Mouse (Mus musculus) right cerebral cortex, postnatal 4 days (tissue): ENCODE results near the gene Kcna3.

Source experiments
- DNase-seq: peaks from one replicate; pipeline ENCODE4 v3.0.0-alpha.2; 2022

The Kcna3 gene

GRCm38 (mm10) chr3:107035521-107036457 is at the start of gene Kcna3:
Kcna3 (plus strand) TSS chr3:107036169.
- peak; percentile 92 for DNase-seq

DNA sequence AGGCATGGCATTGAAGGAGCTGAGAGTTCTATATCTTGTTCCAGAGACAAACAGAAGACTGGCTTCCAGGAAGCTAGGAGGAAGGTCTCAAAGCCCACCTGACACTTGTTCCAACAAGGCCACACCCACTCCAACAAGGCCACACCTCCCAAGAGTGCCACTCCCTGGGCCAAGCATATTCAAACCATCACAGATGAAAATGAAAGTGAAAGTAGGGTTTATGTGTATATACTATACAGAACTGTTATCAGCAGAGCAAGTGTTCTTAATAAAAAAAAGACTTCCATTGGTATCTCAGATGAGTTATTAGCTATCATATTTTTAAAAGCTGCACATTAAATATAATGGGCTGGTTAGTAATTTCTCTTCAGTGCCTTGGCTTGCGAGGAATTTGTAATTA is 44.6 kb upstream of the Kcna3 start:
- DNase-seq, result no peak

DNA sequence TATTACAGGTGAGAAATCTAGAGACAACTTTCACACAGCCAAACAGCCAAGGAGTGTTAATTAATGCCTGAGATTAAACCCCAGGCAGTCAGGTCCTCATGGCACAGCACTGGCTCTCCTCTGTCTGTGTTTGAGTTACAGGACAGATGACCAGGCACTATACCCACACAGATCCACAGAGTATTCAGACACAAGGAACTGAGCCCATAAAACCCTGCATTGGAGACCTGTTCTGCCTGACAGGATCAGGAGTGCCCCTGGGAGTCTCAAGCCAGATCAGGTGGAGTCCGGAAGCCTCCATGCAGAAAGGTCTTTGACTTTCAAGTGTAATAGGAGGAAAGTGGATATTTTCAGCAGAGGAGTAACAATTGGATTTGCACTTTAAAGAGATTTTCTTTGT is 40.6 kb upstream of the Kcna3 start:
- no peak for DNase-seq

- no peak for DNase-seq
Observed at GRCm38 (mm10) chr3:106996186-106996585, 39.8 kb upstream of the Kcna3 start.

DNA sequence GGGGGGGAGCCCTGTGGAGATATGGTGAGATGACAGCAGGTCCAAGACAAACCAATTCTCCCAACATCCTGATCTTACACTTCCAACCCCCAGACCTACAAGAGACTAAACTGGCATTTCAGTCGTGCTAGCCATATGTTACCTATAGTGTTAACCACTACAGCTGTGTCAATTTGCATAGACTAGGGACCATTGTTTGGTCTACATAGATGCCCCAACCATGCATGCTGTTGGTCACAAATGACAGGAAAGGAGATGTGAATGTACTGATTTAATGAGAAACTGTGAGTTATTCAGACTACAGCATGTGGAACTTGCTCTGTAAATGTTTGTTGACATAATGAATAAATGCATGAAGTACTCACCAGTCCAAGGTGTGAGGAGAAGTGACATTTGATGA is 37.6 kb upstream of the Kcna3 start:
- DNase-seq, result no peak

GRCm38 (mm10) chr3:107000165-107000564 is 35.8 kb upstream of the Kcna3 start:
- DNase-seq, result no peak

DNA sequence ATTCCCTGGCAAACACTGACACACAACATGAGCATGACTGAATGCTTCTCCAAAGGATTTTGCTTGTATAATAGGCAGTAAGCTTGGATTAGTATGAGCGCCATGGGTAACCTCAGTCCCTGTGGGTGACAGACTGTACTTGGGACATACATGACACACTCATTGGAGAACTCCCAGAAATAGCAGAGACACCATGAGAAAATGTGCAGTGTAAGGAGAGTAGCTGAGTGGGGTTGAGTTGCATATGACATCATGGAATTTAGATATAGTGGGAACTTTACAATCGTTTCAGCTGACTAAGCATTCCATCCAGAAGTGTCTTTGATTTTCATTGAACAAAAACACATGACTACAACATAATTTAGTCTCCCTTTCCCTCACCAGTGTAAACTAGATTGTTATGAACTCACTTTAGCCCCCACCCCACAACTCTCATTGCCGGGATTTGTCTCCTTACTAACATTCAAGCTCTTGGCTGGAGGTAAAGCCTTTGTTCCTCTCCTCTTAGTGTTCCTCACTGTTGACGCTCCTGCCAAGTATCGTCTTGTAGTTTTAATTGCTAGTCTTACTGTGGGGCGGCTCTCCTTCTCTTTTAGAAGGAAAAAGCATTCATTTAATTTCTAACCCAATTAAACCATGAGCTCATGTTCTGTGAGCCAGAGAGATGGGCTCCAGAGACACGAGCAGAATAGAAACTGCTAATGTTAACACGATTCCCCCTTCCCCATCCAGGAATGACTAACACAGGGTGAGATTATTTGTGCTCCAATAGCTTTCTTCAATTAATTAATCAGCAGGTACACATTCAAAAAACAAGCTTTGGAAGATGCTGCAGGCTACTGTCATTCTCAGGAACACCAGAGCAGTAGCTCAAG is 33.5 kb upstream of the Kcna3 start:
- no peak for DNase-seq

DNA sequence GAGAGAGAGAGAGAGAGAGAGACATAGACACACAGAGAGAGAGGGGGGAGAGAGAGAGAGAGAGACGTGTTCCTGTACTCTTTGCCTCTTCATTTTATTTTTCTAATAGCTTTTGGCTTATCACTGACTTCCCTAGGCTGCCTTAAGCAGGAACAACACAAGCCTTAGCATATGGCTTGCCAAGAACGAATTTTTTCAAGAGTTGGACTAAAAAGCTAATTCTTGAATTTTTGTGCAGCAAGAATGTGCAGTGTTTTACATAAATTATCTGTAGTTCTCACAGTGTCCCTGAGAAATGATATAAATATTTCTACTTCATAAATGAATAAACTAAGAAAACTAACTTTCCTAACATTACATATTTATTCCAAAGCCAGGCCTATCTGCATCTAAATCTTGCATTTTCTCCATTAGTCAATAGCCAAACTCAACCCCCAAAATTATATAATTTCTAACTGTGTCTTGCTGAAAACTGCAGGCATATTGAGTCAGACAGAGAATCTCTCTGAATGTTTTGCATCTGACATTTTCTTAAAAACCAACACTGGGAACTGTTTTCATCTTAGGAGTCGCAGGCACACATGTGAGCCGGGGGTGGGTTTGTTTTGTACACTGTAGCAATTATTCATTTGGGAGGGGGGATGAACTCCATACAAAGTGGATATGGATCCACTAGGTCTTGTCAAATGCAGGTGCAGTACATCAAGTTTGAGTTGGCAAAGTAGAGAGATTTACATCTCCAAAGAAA is 26.5 kb upstream of the Kcna3 start:
- DNase-seq, result no peak

DNA sequence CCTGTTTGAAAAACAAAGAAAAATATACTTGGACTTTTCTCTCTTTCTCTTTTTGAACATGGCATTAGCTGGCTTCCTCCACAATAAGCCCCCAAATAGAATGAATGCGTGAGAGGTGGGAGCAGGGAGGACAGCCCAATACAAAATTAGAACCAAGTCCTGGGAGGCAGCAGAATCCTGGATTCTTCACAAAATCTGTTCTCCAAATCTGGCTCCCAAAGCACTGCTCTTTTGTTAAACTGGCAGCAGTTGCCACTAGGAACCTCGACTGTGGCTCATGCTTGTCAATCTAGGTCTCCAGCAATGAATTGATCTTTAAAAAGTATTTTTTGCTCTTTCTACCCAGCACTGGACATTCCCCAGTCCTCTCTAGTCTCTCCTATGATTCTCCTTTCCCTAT is 17.7 kb upstream of the Kcna3 start:
- DNase-seq, result no peak

- no peak for DNase-seq
Observed at GRCm38 (mm10) chr3:107031547-107031946, 4.4 kb upstream of the Kcna3 start.

GRCm38 (mm10) chr3:107034776-107035175 is 1.2 kb upstream of the Kcna3 start:
- no peak for DNase-seq

- DNase-seq, result peak; percentile 54
Observed at GRCm38 (mm10) chr3:107036458-107037039, 580 bp downstream of the Kcna3 start.

GRCm38 (mm10) chr3:107037105-107037504 is 1.1 kb downstream of the Kcna3 start:
- DNase-seq, result peak; percentile 19

GRCm38 (mm10) chr3:107037536-107038155 is 1.7 kb downstream of the Kcna3 start:
- DNase-seq, result peak; percentile 24

DNA sequence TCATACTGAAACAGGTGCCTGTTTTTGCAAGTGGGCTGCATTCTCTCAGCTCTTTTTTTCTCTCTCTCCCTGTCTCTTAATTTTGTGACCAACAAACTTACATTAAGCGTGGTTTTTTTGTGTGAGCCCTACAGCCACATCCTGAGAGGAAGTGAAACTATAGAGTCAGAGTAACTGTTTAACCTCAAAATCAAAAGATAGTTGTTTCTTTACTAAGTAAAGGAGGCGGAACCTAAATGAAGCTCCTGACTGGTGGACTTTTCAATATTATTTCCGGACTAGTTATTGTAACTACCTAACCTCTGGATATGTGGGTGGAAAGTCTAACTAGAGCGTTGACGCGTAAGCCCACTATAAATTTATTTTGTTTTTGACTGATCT is 2.2 kb downstream of the Kcna3 start:
- DNase-seq, result no peak

DNA sequence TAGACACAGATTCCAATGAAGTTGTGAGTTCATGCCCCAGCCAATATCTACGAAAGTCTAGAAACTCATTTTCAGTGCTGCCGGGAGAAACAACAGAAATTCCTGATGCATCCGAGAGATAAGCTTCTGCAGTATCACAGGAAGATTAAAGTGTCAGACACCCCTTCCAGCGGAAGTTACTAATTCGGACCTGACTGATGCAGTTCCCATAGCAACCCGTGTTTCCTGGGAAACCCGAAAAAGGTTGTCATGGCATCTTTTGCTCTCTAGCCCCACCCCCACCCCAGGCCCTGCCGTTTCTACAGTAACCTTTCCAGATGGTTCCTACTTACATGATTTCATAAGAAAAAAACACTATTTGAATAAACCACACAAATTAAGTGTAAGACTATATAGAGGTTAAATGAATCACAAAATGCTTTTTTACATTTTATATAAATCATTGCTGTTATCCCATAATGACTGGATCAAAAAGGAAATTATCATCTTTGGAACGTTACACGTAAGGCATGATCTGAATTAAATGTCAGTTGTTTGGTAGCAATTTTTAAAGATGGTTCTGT is 2.8 kb downstream of the Kcna3 start:
- peak; percentile 53 for DNase-seq

DNA sequence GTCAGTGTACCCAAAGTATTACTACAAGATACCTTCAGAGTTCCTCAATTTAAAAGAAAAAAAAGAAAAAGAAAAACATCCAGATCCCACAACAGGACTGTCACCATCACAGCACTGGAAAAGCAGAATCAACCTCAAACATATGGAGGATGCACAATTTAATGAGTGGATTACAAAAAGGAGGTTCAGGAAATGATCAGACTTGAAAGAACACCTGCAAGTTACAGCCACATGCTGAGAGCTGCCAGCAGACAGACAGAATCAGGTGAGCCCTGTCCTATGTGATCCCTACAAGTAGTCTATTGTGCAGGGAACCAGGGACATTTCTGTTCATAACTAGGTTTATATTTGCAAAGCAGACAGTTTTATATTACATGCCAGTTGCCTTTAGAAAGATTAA is 3.3 kb downstream of the Kcna3 start:
- no peak for DNase-seq

- DNase-seq, result no peak
Observed at GRCm38 (mm10) chr3:107040408-107040807, 4.4 kb downstream of the Kcna3 start.

GRCm38 (mm10) chr3:107041718-107042117 is 5.7 kb downstream of the Kcna3 start:
- no peak for DNase-seq

GRCm38 (mm10) chr3:107061468-107061867 is 25.5 kb downstream of the Kcna3 start:
- DNase-seq, result no peak

DNA sequence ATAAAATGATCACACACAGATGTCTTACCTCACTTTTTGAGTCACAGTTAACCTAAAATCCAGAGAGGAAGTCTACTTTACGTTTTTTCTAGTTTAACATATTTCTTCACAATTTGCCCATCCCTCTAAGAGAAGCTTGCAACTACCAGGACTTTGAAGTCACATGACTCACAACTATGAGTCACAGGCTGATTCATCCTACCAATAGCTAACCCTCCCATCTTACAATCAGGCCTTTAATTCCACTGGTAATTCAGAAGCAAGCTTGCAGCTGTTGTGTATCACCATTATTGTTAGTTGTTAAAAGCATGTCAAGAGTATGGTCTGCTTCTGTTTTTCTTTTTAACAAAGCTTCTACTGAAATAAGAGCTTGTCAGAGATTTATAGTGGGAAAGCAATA is 26.8 kb downstream of the Kcna3 start:
- DNase-seq, result no peak
